Mouse (Mus musculus) liver, embryonic 14.5 days (tissue): Measurements from ENCODE around the gene Gm16503. TPM values are rescaled to one million over a fixed set of nuclear protein-coding genes. Genes with fewer than 3 reads are reported as not detected.
"Not testable (repeated sequence)": the region's sequence is repeated elsewhere in the genome, so short reads cannot be mapped to it uniquely, and the experiment has no call there.

Experiments
- ATAC-seq: fragments of 200-750 bp; cut with Nextera tagmentation; 2 replicates; pipeline ENCODE4 v1.8.0; 2017; ENCODE audit warnings: moderate number of reproducible peaks, mild to moderate bottlenecking, moderate library complexity; ENCODE audit not compliant: insufficient read depth
- DNase-seq, 3 experiments: peaks; one replicate each; pipeline ENCODE4 v3.0.0-alpha.2; 2012 to 2013; ENCODE audit warnings: low read depth in 3 of 3, low spot score in 3 of 3
- H3K27ac ChIP-seq: fragments of 300-500 bp; sonication (generic); 2 replicates; pipeline ENCODE4 v1.5.1; 2014; ENCODE audit warnings: moderate library complexity, mild to moderate bottlenecking, control low read depth, inconsistent platforms
- H3K27me3 ChIP-seq: fragments of 300-500 bp; sonication (generic); 2 replicates; pipeline ENCODE4 v1.6.1; 2014; ENCODE audit warnings: mild to moderate bottlenecking, low read length, moderate library complexity; ENCODE audit not compliant: control insufficient read depth, insufficient read depth
- H3K36me3 ChIP-seq: fragments of 300-500 bp; sonication (generic); replicated peaks from 2 replicates; pipeline ENCODE4 v1.6.1; 2014; ENCODE audit warnings: low read depth; ENCODE audit not compliant: control insufficient read depth, insufficient read depth
- H3K4me1 ChIP-seq, 2 experiments: fragments of 200-500 bp in 1 of 2; fragments of 300-500 bp in 1 of 2; sonication (generic) in 1 of 2; replicated peaks; 2 replicates each; pipeline ENCODE4 v1.6.1; 2012 to 2014; ENCODE audit warnings: antibody characterized with exemption in 1 of 2, inconsistent platforms in 1 of 2, low read length in 1 of 2; ENCODE audit not compliant: control insufficient read depth in 2 of 2, insufficient read depth in 2 of 2
- H3K4me2 ChIP-seq: fragments of 300-500 bp; sonication (generic); 2 replicates; pipeline ENCODE4 v1.6.1; 2014; ENCODE audit warnings: low read depth, mild to moderate bottlenecking, control low read depth, moderate library complexity
- H3K4me3 ChIP-seq, 2 experiments: fragments of 200-500 bp in 1 of 2; fragments of 300-500 bp in 1 of 2; sonication (generic) in 1 of 2; 2 replicates each; pipeline ENCODE4 v1.5.1; 2012 to 2014; ENCODE audit warnings: low read depth in 2 of 2, low read length in 2 of 2, mild to moderate bottlenecking in 2 of 2, control low read depth in 1 of 2, inconsistent platforms in 1 of 2, moderate library complexity in 1 of 2; ENCODE audit not compliant: insufficient read depth in 1 of 2
- H3K9ac ChIP-seq: fragments of 300-500 bp; sonication (generic); replicated peaks from 2 replicates; pipeline ENCODE4 v1.6.1; 2014; ENCODE audit warnings: mild to moderate bottlenecking, control low read depth, moderate library complexity
- H3K9me3 ChIP-seq: fragments of 300-500 bp; sonication (generic); 2 replicates; pipeline ENCODE4 v1.6.1; 2016; ENCODE audit warnings: low read length, mixed read lengths; ENCODE audit not compliant: control insufficient read depth
- CTCF ChIP-seq: IDR thresholded peaks from 2 replicates; pipeline ENCODE4 v1.5.1; 2016; ENCODE audit warnings: antibody characterized with exemption, low read depth, control low read depth
- EP300 ChIP-seq: IDR thresholded peaks from 2 replicates; pipeline ENCODE4 v1.6.1; 2016; ENCODE audit warnings: antibody characterized with exemption, low read depth
- WGBS: fragments of 180-500 bp; shearing (Covaris S2); extraction: QIAGEN DNeasy Blood & Tissue Kit; methylation state at CpG from one replicate; pipeline ENCODE4 v1.1.7; 2014; ENCODE audit not compliant: insufficient replicate concordance; 5-methylcytosine and 5-hydroxymethylcytosine counted together
- polyA plus RNA-seq, 2 experiments: library from polyadenylated mRNA; depleted of rRNA in 1 of 2; stranded (reverse) in 1 of 2; unstranded in 1 of 2; fragments of >200 nt; fragmentation: Nextera tagmentation in 1 of 2; extraction: Ambion mirVana in 1 of 2; gene quantifications; 2 replicates each; pipeline versions ENCODE4 v1.2.1 to v1.2.3; 2012 to 2014

The Gm16503 gene
- polyA plus RNA-seq (2012; rRNA removed) (0.03 and 0.16 TPM in 2 replicates), polyA plus RNA-seq (2014; fragmentation: Nextera tagmentation; extraction: Ambion mirVana) (0.04 TPM in 1 of 2 replicates, not detected in the other)

DNA sequence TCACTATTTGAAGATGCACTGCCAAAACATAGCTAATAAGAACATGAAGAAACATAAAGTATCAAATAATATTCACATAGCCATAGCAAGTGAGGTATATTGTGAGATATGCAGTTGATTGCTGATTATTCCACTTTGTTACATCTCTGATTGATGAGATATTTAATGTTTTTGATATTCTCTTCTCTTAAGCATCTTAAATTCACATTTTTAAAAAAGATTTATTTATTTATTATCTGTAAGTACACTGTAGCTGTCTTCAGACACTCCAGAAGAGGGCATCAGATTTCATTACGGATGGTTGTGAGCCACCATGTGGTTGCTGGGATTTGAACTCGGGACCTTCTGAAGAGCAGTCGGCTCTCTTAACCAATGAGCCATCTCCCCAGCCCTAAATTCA lies at the start of gene Gm16503:
Gm16503 (plus strand) TSS at position 301 of the 400 bp plus-strand sequence.
- H3K4me3 ChIP-seq, H3K4me1 ChIP-seq, DNase-seq, H3K27ac ChIP-seq, H3K36me3 ChIP-seq, H3K27me3 ChIP-seq, H3K4me2 ChIP-seq, ATAC-seq, H3K9me3 ChIP-seq, H3K9ac ChIP-seq: not testable (repeated sequence)
- 59% methylated on average over 3 of the region's 3 CpGs for WGBS

DNA sequence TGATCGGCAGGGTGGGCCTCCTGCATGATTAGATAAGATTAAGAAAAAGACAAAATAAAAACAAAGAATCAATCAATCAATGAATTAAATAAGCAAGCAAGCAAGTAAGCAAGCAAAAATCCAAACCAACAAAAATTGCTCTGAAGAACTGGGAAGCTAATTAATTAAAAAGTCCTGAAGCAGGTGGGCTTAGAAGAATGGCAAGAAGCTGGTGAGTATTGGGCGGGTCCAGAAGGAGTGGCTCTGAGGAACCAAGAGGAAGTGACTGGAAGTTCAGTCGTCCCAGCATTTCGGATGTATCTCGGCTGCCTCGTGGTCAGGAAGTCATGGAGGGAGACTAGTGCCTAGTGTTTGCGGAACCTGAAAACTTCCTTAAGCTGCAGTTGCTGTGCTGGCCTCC lies 47.9 kb upstream of the Gm16503 start, which contains the start of gene Zfp982:
Zfp982 (plus strand) TSS at position 301 of the 400 bp plus-strand sequence.
- not testable (repeated sequence) for DNase-seq, ATAC-seq, H3K9me3 ChIP-seq, H3K9ac ChIP-seq, H3K36me3 ChIP-seq, H3K27me3 ChIP-seq, H3K27ac ChIP-seq, H3K4me3 ChIP-seq, H3K4me2 ChIP-seq, H3K4me1 ChIP-seq
- 42% methylated on average over 7 of the region's 7 CpGs for WGBS

DNA sequence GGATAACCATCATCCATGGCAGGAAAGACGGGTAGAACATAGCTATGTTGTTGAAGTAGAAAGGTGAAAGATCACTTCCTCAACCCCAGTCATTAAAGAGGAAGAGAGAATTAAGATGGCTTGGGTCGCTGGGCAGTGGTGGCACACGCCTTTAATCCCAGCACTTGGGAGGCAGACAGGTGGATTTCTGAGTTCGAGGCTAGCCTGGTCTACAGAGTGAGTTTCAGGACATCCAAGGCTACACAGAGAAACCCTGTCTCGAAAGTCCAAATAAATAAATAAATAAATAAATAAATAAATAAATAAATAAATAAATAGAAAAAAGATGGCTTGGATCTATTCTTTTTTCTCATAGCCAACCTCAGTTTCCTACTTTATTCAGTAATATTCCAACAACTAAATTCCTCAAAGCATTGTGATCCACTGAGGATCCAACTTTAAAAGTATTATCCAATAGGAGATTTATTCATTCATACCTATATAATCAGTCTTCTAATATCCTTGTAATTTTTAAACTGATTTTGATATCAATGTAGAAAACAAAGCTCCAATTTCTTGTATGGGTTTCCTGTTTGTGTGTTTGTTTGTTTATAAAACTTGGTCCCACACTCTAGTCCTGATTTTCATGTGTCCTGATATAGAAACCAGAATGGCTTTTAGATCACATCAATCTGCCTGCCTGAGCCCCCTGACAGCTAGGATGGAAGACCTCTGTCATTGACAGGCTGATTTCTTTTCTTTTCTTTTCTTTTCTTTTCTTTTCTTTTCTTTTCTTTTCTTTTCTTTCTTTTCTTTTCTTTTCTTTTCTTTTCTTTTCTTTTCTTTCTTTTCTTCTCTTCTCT lies 41.0 kb upstream of the Gm16503 start:
- ATAC-seq, H3K4me2 ChIP-seq, H3K4me3 ChIP-seq, H3K4me1 ChIP-seq, H3K9me3 ChIP-seq, H3K9ac ChIP-seq, H3K36me3 ChIP-seq, DNase-seq, H3K27me3 ChIP-seq, H3K27ac ChIP-seq: not testable (repeated sequence)
- 67% methylated on average over 5 of the region's 5 CpGs for WGBS

DNA sequence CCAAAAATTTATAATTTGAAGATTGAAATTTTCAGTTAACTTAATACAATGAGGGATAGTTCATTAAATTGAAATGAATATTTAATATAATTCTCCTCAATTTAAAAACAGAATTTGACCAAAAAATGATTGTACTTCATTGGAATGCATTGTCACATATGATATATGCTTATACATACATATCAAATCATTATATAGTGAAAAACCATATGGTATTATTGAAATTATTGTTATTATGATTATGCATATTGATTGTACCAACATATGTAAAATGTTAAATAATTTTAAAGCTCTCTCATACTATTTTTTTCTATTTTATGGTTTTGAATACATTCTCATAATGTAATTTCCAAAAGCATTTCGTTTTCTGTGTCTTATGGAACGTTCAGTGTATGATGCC lies 30.8 kb upstream of the Gm16503 start:
- Histone ChIP-seq H3K9ac (no peak overlapping the region), H3K27me3 (no peaks in the 10 kb centered on the region), H3K4me1 (no peaks in the 10 kb centered on the region), H3K4me3 (no peak overlapping the region), H3K9me3 (peaks cover 2% of the 10 kb centered on the region), H3K4me2 (no peak overlapping the region), H3K27ac (no peak overlapping the region), H3K36me3 (no peaks in the 10 kb centered on the region)
- 54% methylated on average over 2 of the region's 2 CpGs for WGBS
- ATAC-seq (no peak), DNase-seq (no peak)
- TF ChIP-seq CTCF: no peak
- TF ChIP-seq EP300: no peak

DNA sequence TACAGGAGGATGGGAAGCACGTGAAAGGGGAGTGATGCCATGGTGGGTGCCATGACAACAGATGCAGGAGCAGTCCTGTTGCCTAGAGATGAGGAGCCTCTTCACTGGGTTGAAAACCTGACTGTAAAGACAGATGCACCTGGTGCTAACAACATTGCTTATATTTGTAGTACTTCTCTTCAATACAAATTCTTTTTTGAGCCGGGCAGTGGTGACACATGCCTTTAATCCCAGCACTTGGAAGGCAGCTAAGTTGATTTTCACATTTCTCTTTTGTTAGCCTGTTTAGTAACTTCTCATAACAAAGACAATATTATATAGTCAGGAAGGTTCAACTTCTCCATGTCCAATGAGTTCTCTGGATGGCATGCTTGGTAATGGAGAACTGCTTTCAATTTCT lies 21.0 kb upstream of the Gm16503 start:
- H3K27ac ChIP-seq: no peak overlapping the region
- 0 out of 2 replicates have a peak, but pooled peaks have one; percentile 7 for ATAC-seq
- peaks cover 22% of the 10 kb centered on the region for H3K9me3 ChIP-seq
- no peaks in the 10 kb centered on the region for H3K27me3 ChIP-seq
- no peak overlapping the region for H3K4me2 ChIP-seq
- no peak overlapping the region for H3K9ac ChIP-seq
- no peak overlapping the region for H3K4me3 ChIP-seq
- DNase-seq: no peak
- WGBS: 45% methylated on average over 2 of the region's 2 CpGs
- TF ChIP-seq CTCF (no peak), EP300 (no peak)
- H3K36me3 ChIP-seq: no peaks in the 10 kb centered on the region
- no peaks in the 10 kb centered on the region for H3K4me1 ChIP-seq
